Mouse (Mus musculus) G1E (cell line): ENCODE measurements at regions not wholly inside any gene's neighbourhood (a gene's known extent, or its start where the extent isn't known, plus 50 kb on each side); places are given as distances from the start of the nearest gene placed in this dataset.

ENCODE experiments used
- CTCF ChIP-seq: IDR thresholded peaks from 2 replicates; pipeline ENCODE4 v1.5.1; 2012; ENCODE audit warnings: low read depth, low read length, inconsistent platforms, mixed read lengths
- GATA1 ChIP-seq: IDR thresholded peaks from 2 replicates; pipeline ENCODE4 v1.6.1; 2012; ENCODE audit warnings: borderline replicate concordance, low read length, inconsistent platforms, mixed read lengths
- GATA2 ChIP-seq: IDR thresholded peaks from 2 replicates; pipeline ENCODE4 v1.6.1; 2012; ENCODE audit warnings: low read depth, low read length, inconsistent platforms, borderline replicate concordance
- POLR2AphosphoS5 ChIP-seq: IDR thresholded peaks from 2 replicates; pipeline ENCODE4 v1.6.1; 2012; ENCODE audit warnings: low read depth, low read length, inconsistent platforms; ENCODE audit not compliant: insufficient replicate concordance
- TAL1 ChIP-seq: conservative IDR thresholded peaks from 2 replicates; pipeline ENCODE4 v1.6.1; 2012; ENCODE audit warnings: low read depth, low read length, inconsistent platforms, mixed read lengths

- no peak for TF ChIP-seq CTCF
- no peak for TF ChIP-seq POLR2AphosphoS5
- no peak for TF ChIP-seq GATA2
- TF ChIP-seq GATA1 = no peak
- TF ChIP-seq TAL1 = no peak
Observed at GRCm38 (mm10) chr9:115364919-115365861, 55.0 kb upstream of the Stt3b start.
